Mouse (Mus musculus): ENCODE measurements around the gene Tfcp2l1. TPM values are rescaled to one million over a fixed set of nuclear protein-coding genes. Genes with fewer than 3 reads are reported as not detected.
A peak's percentile ranks its signal among the peaks of the same experiment; 100 is the strongest.
"Not testable (repeated sequence)": the region's sequence is repeated elsewhere in the genome, so short reads cannot be mapped to it uniquely, and the experiment has no call there.

Tfcp2l1 gene
- total RNA-seq (2021): 1 to 10 TPM; 2.1 to 5.0 TPM
- long read RNA-seq, experiment 1, partial matches to known transcripts: 0 of 3 reads
- long read RNA-seq, experiment 1, other reads (novel, unspliced or antisense): 3 of 3 reads
- long read RNA-seq, experiment 2: 0 reads

DNA sequence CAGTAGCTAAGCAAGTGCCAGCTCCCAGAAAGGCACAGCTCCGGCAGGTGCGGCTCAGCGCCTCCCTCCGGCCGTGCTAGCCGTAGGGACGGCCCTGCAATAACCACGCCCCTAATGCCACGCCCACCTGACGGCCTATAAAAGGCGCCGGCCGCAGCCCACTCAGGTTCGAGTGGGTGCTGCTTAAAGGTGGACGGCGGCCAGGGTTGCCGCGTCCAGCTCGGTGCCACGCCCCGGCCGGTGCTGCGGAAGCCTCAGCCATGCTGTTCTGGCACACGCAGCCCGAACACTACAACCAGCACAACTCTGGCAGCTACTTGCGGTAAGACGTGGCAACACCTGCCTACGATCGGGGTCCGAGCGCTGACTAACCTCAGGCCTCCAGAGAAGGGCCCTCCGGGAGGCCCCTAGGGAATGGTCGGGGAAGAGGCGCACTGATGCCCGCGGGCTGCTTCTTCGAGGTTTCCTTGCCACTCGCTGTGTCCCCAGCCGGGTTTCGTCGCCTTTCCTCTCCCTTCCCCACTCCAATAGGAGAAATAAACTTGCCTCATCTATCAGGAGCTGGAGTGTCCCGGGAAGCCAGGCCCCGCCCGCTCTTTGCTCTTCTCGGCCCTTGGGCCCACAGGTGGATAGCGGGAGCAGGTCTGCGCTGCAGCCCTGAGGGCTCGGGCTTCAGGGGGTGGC is at the start of gene Tfcp2l1:
Gene Tfcp2l1 (plus strand): TSS at position 165 of the 684 bp plus-strand sequence.
- peak; percentile 50 to 66 for DNase-seq
- intact Hi-C loops (cut with DNase I): no loop called here

DNA sequence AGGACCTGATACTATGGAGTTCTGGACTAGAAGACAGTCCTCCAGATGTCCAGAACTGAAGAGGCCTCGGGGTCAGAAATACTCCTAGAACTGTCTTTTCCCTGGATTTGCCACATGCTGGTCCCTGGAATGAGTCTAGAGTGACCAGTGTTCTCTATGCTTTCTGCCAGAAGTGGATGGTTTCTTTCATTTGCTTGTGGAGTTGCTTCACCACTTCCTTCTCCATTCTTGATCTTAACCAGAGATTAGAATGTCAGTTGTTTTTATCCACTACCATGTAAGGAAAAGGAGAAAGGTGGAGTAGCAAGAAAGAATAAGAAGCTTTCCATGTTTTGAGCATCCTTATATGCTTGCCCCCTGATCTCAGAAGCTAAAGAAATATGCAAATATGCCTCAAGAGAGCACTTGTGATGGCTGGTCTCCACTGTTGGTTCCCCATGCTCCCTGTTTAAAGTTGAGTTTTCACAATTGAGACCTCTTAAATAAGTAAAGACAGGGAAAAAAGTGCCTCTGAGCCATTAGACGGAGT is 47.5 kb upstream of the Tfcp2l1 start:
- no peak for DNase-seq
- intact Hi-C loops (cut with DNase I): no loop called here

DNA sequence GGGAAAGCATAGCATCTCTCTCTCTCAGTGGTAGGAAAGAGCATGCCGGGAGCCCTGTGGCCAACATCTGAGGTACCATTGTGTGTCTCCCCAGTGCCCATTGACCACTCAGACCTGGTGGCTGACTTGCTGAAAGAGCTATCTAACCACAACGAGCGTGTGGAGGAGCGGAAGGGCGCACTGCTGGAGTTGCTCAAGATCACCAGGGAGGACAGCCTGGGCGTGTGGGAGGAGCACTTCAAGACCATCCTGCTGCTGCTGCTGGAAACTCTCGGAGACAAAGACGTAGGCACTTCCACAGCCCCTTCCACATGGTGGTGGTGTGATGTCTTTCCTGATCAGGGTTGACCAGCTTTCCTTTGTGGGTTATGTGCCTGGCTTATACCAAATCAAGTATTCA is 46.6 kb upstream of the Tfcp2l1 start:
- intact Hi-C loops (cut with DNase I): no loop called here

DNA sequence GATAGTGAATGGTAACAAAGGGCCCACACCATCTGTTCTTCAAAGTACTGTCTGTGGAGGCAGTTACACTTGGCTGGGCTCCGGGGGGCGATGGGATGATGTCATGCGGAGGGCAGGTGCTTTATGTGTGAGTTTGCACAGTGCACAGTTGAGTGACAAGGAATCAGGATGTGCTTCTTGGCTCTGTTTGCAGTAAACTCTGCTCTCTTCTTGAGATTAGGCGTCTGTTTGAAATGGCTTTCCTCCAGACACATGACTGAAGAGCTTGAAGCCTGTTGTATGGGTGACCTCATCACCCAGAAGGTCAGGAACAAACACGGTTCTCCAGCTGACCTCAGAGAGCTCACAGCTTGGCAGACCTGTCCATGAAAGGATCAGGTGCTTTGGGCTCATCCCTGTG is 38.0 kb upstream of the Tfcp2l1 start:
- DNase-seq: no peak
- intact Hi-C loops (cut with DNase I): no loop called here

More for the DNA sequence above, 46.6 kb upstream of the Tfcp2l1 start:
- no peak for DNase-seq

DNA sequence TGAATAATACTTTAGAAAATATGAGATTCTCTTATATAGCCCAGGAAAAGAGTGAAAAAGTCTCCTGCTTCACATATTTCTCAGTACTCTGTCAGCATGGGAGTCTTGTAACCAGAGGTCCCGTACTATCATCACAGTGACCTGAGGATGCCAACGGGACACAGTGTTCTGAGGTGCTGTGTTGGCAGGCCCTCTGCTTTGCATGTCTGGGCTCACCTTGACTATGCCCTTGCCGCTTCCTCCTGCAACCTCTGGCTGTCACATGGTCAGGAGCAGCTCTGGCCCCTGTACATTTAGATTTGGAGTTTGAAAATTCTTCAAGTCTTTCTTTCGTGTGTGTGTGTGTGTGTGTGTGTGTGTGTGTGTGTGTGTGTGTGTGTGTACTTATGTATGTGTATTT is 34.8 kb upstream of the Tfcp2l1 start:
- intact Hi-C loops (cut with DNase I): no loop called here
- no peak for DNase-seq

DNA sequence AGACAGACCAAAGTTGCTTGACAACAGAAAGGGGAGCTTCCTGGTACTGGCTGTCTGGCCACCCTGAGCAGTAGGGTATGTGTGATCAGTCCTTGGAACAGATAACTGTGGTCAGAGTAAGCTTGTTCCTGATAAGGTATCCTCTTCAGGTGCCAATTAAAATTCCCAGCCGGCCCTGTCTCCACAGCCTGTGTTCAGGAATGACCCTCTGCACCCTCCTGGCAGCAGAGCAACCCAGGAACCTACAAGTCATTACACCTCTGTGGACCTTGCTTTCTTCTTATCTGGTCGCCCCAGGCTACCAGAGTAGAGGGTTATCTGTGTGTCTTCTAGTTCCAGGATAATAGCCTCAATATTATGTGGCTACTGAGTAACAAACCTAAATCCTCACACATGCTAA is 32.4 kb upstream of the Tfcp2l1 start:
- no peak for DNase-seq
- intact Hi-C loops (cut with DNase I): no loop called here

DNA sequence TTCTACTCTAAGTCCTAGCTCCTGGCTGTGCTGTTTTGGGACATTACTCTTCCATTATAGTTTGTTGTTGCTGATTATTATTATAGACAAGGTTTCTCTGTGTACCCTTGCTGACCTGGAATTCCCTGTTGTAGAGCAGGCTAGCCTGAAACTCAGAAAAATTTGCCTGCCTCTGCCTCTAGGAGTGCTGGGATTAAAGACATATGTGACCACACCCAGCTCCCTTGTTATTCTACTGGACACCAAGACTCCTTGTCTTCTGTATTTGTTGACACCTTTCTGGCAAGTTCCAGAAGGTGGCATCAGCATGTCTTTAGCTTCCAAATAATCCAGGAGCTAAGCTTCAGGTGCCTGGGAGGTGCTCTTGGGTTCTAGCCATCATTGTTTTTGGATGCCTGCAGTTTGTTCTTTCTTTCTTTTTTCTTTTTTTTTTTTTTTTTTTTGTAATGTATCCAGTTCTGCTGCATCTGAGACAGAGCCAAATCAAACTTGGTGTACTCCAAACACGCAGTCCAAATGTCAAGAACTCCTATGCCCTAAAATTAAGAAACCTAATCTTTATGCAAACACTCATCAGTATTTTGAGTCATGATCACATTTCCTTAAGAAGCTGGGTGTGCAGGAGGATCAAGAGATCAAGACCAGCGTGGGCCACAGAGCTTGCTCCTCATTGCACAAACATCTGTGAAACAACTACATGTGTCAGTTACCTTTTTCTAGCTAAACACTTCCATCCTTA is 30.1 kb upstream of the Tfcp2l1 start:
- DNase-seq: no peak
- intact Hi-C loops (cut with DNase I): no loop called here

DNA sequence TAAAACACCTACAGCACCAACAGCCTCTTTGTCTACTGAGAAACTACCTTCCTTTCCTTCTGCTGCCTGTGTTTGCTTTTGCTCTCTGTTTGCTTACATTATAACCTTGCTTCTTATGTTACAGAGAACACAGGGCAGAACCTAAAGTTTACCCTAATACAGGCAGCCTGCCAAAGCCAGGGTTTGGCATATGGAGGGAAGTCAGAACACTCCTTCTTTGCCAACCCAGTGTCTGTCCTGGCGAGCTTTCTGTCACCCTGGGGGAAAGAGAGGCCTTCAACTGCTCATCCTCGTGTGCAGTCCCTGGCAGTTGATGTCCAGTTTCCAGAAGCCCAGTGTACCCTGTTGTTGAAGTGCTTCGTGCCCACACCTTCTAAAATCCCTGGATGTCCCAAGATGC is 29.4 kb upstream of the Tfcp2l1 start:
- no peak for DNase-seq
- intact Hi-C loops (cut with DNase I): no loop called here

DNA sequence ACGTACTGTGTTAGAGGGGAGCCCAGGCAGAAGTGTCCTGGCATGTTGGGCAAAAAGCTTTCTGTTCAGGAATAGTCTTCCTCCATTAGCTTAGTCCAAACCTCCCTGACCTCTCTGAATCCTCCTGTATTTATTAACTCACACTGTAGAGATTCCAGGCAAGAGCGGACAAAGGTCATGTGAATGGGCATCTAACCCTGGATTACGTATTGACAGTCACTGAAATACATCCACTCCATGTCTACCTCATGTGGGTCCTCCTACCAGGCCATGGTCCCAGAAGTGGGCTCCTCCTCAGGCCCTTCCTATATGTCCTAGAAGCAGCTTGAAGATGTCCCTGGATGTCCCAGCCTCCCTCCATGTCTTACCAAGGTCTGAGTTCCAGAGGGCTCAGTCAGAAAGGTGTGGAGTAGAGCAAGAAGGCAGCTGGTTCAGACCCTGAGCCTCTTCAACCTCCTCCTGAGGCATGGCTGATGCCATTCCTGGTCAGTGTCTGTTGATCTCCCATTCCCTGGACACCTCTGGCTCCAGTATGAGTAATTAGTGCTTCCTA is 14.0 kb upstream of the Tfcp2l1 start:
- no peak for DNase-seq
- intact Hi-C loops (cut with DNase I): no loop called here

DNA sequence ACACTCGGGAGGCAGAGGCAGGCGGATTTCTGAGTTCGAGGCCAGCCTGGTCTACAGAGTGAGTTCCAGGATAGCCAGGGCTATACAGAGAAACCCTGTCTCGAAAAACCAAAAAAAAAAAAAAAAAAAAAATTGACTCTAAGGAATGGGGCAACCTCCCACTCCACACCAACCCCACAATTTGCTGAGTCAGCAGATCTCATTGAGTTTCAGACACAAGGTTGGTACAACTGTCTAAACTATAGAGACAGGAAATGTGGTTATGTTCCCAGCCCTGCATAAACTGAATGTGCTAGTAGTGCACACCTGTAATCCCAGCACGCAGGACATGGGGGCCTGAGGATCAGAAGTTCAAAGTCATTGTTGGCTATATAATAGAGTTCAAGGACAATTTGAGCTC is 6.7 kb upstream of the Tfcp2l1 start:
- DNase-seq; intact Hi-C loops (cut with DNase I): not testable (repeated sequence)

DNA sequence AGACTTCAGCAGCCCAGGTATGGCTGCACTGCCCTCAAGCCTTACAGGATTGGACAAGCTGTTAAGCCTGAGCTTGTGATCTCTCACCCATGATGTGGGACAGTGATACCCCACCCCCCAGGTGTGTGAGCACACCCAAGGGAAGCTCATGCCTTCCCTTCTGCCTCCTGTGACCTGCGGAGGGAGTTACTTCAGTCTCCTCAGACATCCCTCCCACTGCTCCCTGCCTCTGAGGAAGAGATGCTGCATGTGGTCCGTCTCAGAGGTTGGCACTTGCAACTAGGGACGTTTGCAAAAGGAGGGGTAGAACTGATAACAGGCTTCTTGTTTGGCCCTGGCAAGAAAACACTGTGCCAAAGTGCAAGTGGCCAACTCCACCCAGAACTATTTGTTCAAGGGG is 4.9 kb upstream of the Tfcp2l1 start:
- DNase-seq: no peak
- intact Hi-C loops (cut with DNase I): no loop called here

DNA sequence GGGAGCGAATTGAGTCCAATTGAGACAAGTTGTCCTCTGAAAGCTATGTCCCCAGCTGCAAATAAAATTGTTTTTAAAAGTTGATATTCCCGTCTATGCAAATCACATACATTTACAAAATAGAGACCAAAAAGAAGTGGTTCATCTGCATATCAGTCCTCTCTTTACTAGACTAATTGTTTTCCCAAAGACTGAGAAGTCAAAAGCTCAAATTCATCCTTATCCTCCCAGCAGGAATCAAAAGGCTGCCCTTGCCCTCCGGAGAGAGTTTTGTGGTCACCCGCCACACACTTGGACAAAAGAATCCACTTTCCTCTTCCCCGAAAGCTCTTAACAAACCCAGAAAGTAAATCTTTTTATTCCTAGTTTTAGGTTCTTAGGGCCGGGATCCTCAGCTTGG is 2.3 kb upstream of the Tfcp2l1 start:
- DNase-seq: no peak
- intact Hi-C loops (cut with DNase I): no loop called here

DNA sequence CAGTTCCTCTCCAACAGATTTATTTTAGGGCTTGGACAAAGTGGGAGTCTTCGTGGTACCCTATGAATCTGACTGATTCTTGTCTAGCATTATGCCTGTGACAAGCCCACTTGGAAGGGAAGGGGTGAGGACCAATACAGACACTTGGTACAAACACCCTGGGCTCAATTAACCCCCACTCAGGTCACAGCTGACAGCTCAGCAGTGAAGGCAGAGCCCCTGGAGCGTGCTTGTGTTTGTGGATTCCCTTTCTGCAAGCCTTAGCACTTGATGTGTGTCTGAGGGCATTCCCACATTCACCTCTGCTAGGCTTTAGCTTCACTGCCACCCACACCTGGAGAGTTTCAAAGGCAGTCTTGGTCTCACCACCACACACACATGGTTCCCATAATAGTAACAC is 1.8 kb upstream of the Tfcp2l1 start:
- intact Hi-C loops (cut with DNase I): no loop called here
- no peak for DNase-seq

DNA sequence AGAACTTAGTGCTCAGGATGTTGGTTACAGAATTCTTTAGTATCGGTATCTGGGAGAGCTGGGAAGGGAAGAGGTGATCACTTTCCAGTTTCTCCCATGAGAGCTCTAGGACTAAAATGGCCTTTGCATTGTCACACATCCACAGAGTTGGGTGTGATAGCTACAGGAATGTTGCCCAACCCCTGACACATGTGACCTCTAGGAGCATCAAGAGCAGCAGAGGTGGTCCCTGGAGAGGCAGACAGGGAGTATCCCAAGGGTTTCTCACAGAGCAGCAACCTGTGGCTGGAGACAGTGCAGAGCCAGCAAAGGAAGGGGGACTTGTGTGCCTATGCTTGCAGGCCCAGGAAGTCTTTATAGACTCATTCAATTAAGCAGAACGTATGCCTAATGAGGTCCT is 1.3 kb upstream of the Tfcp2l1 start:
- no peak for DNase-seq
- intact Hi-C loops (cut with DNase I): no loop called here

DNA sequence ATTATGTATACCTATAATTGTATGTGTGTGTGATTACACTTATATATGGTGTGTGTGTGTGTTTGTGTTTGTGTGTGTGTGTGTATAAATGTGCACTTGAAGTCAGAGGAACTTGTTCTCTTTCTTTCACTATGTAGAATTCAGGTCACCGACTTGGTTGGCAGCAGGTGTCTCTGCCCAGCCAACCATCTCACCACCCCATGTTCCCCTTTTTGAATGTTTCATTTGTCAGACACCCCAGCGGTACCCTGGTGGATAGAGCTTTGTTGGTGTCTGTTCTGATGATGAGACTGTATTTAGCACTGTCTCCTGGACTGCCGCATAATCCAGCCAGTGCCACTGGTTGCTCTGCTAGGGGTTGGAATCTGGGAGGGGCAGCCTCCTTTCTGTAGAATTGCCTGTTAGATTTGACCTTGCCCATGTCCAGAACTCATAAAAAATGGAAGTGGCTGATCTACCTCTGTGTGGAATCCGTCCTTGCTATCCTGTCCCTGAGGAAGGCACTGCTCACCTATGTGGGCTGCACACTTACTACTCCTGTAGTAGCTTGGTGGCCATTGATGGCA is 5.8 kb downstream of the Tfcp2l1 start:
- intact Hi-C loops (cut with DNase I): no loop called here
- DNase-seq: no peak

DNA sequence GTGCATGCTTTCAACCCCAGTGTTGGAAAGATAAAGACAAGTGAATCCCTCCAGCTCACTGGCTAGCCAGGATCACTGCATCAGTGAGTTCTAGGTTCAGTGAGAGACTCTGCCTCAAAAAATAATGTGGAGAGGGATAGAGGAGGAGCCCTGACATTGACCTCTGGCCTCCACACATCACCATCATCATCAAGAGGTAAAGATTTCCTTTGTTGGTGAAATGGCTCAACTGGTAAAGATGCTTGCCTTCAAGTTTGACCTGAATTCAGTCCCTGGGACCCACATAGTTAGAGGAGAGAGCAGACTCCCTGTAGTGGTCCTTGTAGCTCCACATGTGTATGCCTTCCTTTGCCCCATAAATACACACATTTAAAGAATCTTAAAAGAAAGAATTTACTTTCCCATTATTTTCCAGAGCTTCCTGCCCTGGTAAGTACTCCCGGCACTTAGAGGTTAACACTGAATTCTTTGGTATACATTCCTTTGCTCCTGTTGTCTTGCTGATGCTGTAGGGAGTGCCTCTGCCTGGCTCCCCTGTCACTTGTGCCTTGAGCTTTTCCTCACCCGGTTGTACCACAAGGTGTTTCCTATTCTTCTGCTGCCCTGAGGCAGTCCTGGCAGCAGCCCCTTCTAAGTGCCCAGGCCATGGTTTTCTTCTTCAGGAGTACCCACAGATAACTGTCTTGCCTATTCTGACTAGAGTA is 14.7 kb downstream of the Tfcp2l1 start:
- intact Hi-C loops (cut with DNase I): no loop called here
- DNase-seq: no peak

DNA sequence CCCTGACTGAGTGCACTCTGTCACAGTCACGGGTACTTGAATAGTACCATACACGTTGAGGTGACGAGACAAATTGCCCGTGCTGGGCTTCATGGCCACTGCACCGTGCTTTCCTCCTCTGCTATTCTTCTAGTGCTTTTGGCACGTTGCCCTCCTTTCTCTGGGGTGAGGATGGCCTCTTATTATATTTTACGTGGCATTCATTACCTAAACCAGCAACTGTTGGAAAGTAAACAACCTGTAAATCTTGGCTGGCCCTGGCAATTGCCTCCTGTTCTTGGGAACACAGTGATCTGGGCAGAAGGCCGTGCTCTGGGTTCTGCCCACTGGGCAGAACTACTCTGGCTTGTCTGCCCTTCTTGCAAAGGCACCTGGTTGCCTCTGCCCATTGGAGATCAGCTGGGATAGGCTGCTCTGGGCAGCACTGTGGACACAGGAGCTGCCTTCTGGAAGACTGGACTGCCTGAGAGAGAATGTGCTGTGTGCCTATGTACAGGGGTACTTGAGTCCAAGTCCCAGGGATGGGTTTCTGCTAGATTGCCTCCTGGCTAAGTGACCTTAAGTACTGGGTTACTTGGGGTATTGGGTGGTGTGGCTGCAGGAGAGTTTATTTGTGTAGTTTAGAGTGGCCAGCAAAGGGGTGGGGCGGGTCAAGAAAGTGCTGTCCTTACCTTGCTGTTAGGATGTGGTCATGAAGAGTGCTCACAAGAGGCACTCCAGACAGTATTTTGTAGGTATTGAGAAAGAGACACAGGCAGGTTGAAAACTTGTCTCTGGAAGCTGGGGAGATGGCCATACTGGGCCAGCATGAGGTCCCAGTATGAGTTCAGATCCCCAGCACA is 15.6 kb downstream of the Tfcp2l1 start:
- intact Hi-C loops (cut with DNase I): no loop called here
- DNase-seq: peak in 1 of 2 experiments; percentile 21

DNA sequence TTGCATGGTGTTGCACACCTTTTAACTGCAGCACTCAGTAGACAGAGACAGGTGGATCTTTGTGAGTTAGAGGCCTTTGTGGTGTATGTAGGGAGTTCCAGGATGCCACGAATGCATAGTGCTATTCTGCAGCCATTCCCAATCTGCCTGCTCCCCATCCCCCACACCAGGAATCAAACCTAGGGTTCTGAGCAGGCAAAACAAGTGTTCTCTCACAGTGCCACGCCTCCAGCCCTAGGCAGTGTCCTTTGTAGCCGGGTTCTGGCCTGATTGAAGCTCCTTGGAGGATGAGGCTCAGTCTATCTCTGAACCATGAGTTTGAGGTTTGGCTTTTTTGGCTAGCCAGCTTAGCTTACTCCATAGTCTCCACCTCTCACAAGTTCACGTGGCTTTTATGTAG is 18.0 kb downstream of the Tfcp2l1 start:
- DNase-seq: no peak
- intact Hi-C loops (cut with DNase I): no loop called here

DNA sequence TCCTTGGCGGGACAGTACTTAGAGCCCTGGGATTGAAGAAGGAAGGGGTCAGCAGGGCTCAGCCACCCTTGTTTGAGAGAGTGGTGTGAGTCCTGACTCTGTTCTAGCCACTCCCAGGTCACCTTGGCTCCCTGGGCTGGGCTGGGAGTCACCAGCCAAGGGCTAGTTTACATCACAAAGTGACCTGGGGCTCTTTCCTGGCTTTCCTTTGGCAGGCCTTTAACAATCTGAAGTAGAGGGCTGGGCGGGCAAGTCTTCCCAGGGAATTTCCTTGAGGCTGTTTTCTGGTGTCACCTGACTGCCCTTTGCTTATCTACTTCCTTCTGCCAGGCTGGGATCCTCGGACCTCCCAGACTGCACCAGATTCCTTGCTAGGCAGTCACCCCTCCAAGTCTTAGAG is 20.3 kb downstream of the Tfcp2l1 start:
- intact Hi-C loops (cut with DNase I): no loop called here

More for the DNA sequence above, 20.3 kb downstream of the Tfcp2l1 start:
- no peak for DNase-seq
